Mouse (Mus musculus): Measurements from ENCODE around the gene Lamb3. TPM values are rescaled to one million over a fixed set of nuclear protein-coding genes. Genes with fewer than 3 reads are reported as not detected.

Lamb3 gene
- polyA plus RNA-seq, 1 experiment from 2014 or later: 0.27 TPM

GRCm38 (mm10) chr1:193290686-193291085 lies 83.2 kb downstream of the Lamb3 start:
- Histone ChIP-seq H3K4me2 (replicated peaks) (no peak overlapping the region), H3K4me1 (no peaks in the 10 kb centered on the region), H3K9ac (replicated peaks) (no peak overlapping the region), H3K36me3 (no peaks in the 10 kb centered on the region), H3K4me3 (no peak overlapping the region), H3K27ac (replicated peaks) (no peak overlapping the region), H3K27me3 (no peaks in the 10 kb centered on the region), H3K9me3 (no peaks in the 10 kb centered on the region)
- ATAC-seq (ENCODE audit: low FRiP score, low read depth): no peak

DNA sequence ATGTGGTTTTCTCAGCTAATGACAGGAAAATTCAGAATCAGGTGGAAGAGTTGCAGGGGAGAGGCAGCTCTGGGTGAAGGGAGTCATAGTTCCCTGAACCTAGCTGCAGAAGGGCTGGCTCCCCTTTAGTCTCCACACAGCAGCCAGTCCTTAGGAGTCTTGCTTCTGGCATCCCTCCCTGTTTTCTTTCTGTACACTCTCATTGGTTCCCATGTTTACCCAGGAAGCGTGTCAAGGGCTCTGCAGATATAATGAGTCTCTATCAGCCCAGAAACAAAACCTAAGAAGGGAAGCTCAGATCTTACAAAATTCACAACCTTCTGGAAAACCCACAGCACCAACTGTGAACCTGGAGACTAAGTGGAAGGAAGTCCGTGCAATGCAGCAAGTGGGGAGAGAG lies 85.5 kb downstream of the Lamb3 start:
- Histone ChIP-seq H3K27ac (replicated peaks) (no peak overlapping the region), H3K27me3 (no peaks in the 10 kb centered on the region), H3K9ac (replicated peaks) (no peak overlapping the region), H3K36me3 (no peaks in the 10 kb centered on the region), H3K9me3 (no peaks in the 10 kb centered on the region), H3K4me3 (no peak overlapping the region), H3K4me2 (replicated peaks) (no peak overlapping the region), H3K4me1 (no peaks in the 10 kb centered on the region)
- WGBS: 72% methylated on average over 2 of the region's 2 CpGs
- no peak for ATAC-seq (ENCODE audit: low FRiP score, low read depth)

GRCm38 (mm10) chr1:193293926-193294325 lies 86.4 kb downstream of the Lamb3 start:
- Histone ChIP-seq H3K9me3 (no peaks in the 10 kb centered on the region), H3K36me3 (no peaks in the 10 kb centered on the region), H3K9ac (replicated peaks) (no peak overlapping the region), H3K4me2 (replicated peaks) (no peak overlapping the region), H3K4me3 (no peak overlapping the region), H3K4me1 (no peaks in the 10 kb centered on the region), H3K27me3 (no peaks in the 10 kb centered on the region), H3K27ac (replicated peaks) (no peak overlapping the region)
- no peak for ATAC-seq (ENCODE audit: low FRiP score, low read depth)
- WGBS: 71% methylated on average over 3 of the region's 3 CpGs

GRCm38 (mm10) chr1:193295920-193296319 lies 88.4 kb downstream of the Lamb3 start:
- H3K4me1 ChIP-seq: no peaks in the 10 kb centered on the region
- no peaks in the 10 kb centered on the region for H3K27me3 ChIP-seq
- 89% methylated on average over 5 of the region's 5 CpGs for WGBS
- no peak overlapping the region for H3K4me3 ChIP-seq
- no peak for ATAC-seq (ENCODE audit: low FRiP score, low read depth)
- no peak overlapping the region for H3K27ac ChIP-seq (replicated peaks)
- H3K9me3 ChIP-seq: no peaks in the 10 kb centered on the region
- no peak overlapping the region for H3K4me2 ChIP-seq (replicated peaks)
- H3K36me3 ChIP-seq: no peaks in the 10 kb centered on the region
- H3K9ac ChIP-seq (replicated peaks): no peak overlapping the region

GRCm38 (mm10) chr1:193298141-193298765 lies 90.8 kb downstream of the Lamb3 start:
- 80% methylated on average over 3 of the region's 3 CpGs for WGBS
- no peak overlapping the region for H3K4me2 ChIP-seq (replicated peaks)
- no peaks in the 10 kb centered on the region for H3K36me3 ChIP-seq
- no peak overlapping the region for H3K9ac ChIP-seq (replicated peaks)
- H3K27me3 ChIP-seq: peaks cover 21% of the 10 kb centered on the region; the same call in 1 of the 2 replicates
- H3K4me1 ChIP-seq: no peaks in the 10 kb centered on the region
- no peak overlapping the region for H3K27ac ChIP-seq (replicated peaks)
- no peak overlapping the region for H3K4me3 ChIP-seq
- no peak for ATAC-seq (ENCODE audit: low FRiP score, low read depth)
- H3K9me3 ChIP-seq: no peaks in the 10 kb centered on the region

DNA sequence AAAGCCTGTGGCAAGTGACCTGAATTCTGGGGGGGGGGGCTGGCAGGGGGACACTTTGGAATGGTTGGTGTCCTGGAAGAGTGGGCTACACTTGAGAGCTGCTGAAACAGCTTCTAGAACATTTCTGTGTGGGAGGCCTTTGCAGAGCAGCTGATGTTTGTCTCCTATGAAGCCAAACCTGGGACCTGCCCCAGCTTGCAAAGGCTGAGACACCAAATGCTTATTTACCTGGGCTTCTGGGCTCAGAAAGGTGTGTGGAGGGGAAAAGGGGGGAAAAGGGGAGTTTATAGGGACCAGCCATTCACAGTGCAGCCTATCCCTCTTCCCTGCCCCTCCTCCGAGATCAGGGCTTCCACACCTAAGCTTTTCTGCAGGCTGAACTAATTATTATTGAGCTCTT lies 92.5 kb downstream of the Lamb3 start:
- H3K27ac ChIP-seq (replicated peaks): no peak overlapping the region
- ATAC-seq (ENCODE audit: low FRiP score, low read depth): no peak
- H3K9ac ChIP-seq (replicated peaks): no peak overlapping the region
- no peaks in the 10 kb centered on the region for H3K36me3 ChIP-seq
- H3K4me2 ChIP-seq (replicated peaks): no peak overlapping the region
- H3K4me1 ChIP-seq: no peaks in the 10 kb centered on the region
- H3K4me3 ChIP-seq: no peak overlapping the region
- H3K27me3 ChIP-seq: peaks cover 25% of the 10 kb centered on the region; the same call in 1 of the 2 replicates
- H3K9me3 ChIP-seq: no peaks in the 10 kb centered on the region
- 45% methylated on average over 1 of the region's 1 CpGs for WGBS

DNA sequence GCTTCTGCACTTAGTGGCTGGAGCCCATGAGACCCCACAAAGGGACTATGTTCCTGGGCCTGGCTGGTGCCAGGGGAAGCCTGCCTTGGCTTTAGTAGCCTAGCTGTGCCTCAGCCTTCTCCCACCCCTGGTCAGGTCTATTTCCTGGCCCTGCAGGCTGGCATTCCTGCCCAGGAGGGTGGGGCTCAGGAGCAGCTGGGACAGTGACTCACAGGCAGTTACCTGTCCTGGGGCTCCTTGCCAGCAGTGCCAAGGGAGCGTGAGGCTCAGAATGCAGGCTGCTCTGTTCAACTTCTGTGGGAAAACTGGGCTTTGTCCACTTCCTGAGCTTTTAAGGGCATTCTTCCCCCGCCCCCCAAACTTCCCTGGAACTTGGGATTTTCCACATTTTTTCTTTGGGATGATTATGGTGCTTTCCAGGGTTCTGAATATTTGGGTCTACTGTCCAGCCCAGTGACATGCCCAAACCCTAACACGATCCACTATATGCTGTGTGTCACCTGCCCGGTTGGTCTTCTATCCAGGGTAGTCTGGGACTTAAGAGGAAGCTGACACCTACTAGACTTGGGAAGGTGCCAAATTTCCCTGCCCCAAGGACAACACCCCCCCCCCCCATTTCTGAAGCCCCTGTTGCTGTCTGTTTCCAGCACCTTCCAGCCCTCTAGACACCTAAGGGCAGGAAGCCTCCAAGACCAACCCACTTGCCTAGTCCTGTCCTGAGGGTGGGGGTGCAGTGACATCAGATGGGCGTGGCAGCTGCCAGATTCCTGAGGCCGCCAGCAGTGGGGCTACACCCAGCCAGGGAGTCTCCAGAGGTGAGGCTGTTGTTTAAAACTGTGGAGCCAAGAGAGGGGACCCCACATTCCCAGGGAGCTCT lies 94.0 kb downstream of the Lamb3 start:
- H3K4me1 ChIP-seq: 0 out of 2 replicates have a peak, but pooled peaks cover 5% of the 10 kb centered on the region
- H3K27ac ChIP-seq (replicated peaks): no peak overlapping the region
- peaks cover 25% of the 10 kb centered on the region; the same call in 1 of the 2 replicates for H3K27me3 ChIP-seq
- no peak overlapping the region for H3K4me2 ChIP-seq (replicated peaks)
- ATAC-seq (ENCODE audit: low FRiP score, low read depth): no peak
- H3K9ac ChIP-seq (replicated peaks): no peak overlapping the region
- WGBS: 74% methylated on average over 6 of the region's 6 CpGs
- H3K36me3 ChIP-seq: no peaks in the 10 kb centered on the region
- no peak overlapping the region for H3K4me3 ChIP-seq
- H3K9me3 ChIP-seq: no peaks in the 10 kb centered on the region

DNA sequence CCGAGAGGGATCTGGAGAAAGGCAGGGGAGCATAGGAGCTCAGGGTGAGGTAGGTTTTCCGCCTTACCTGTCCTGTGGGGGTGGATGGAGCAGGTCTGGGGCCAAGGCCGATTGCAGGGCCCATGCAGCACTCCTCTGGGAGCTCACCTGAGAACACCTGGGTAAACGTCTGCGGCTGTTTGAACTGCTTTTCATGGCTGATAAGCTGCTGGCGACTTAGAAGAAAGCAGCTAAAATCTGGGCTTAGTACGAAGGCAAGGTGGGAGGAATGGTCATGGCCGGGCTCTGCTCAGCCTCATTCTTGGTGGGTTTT lies 94.5 kb downstream of the Lamb3 start:
- Histone ChIP-seq H3K4me3 (no peak overlapping the region), H3K36me3 (no peaks in the 10 kb centered on the region), H3K9ac (replicated peaks) (no peak overlapping the region), H3K27me3 (peaks cover 25% of the 10 kb centered on the region; the same call in 1 of the 2 replicates), H3K4me1 (0 out of 2 replicates have a peak, but pooled peaks cover 5% of the 10 kb centered on the region), H3K4me2 (replicated peaks) (no peak overlapping the region), H3K9me3 (no peaks in the 10 kb centered on the region), H3K27ac (replicated peaks) (no peak overlapping the region)
- no peak for ATAC-seq (ENCODE audit: low FRiP score, low read depth)
- WGBS: 70% methylated on average over 8 of the region's 8 CpGs

GRCm38 (mm10) chr1:193303096-193303495 lies 95.6 kb downstream of the Lamb3 start:
- peaks cover 25% of the 10 kb centered on the region; the same call in 1 of the 2 replicates for H3K27me3 ChIP-seq
- WGBS: 78% methylated on average over 2 of the region's 2 CpGs
- ATAC-seq (ENCODE audit: low FRiP score, low read depth): no peak
- H3K9me3 ChIP-seq: no peaks in the 10 kb centered on the region
- H3K4me3 ChIP-seq: no peak overlapping the region
- H3K9ac ChIP-seq (replicated peaks): no peak overlapping the region
- H3K4me1 ChIP-seq: 0 out of 2 replicates have a peak, but pooled peaks cover 5% of the 10 kb centered on the region
- H3K27ac ChIP-seq (replicated peaks): no peak overlapping the region
- H3K4me2 ChIP-seq (replicated peaks): no peak overlapping the region
- H3K36me3 ChIP-seq: no peaks in the 10 kb centered on the region

- H3K4me2 ChIP-seq (replicated peaks): no peak overlapping the region
- H3K27ac ChIP-seq (replicated peaks): no peak overlapping the region
- H3K36me3 ChIP-seq: no peaks in the 10 kb centered on the region
- no peak overlapping the region for H3K9ac ChIP-seq (replicated peaks)
- H3K4me3 ChIP-seq: no peak overlapping the region
- peaks cover 25% of the 10 kb centered on the region; the same call in 1 of the 2 replicates for H3K27me3 ChIP-seq
- H3K9me3 ChIP-seq: no peaks in the 10 kb centered on the region
- 0 out of 2 replicates have a peak, but pooled peaks cover 5% of the 10 kb centered on the region for H3K4me1 ChIP-seq
- peak; percentile 89 for ATAC-seq (ENCODE audit: low FRiP score, low read depth)
- 21% methylated on average over 7 of the region's 7 CpGs for WGBS
These were observed 97.9 kb downstream of the Lamb3 start for GRCm38 (mm10) chr1:193305386-193305785.

- no peak overlapping the region for H3K4me3 ChIP-seq
- peaks cover 18% of the 10 kb centered on the region; the same call in 1 of the 2 replicates for H3K27me3 ChIP-seq
- H3K4me1 ChIP-seq: 0 out of 2 replicates have a peak, but pooled peaks cover 5% of the 10 kb centered on the region
- H3K36me3 ChIP-seq: no peaks in the 10 kb centered on the region
- no peak for ATAC-seq (ENCODE audit: low FRiP score, low read depth)
- H3K9ac ChIP-seq (replicated peaks): no peak overlapping the region
- H3K9me3 ChIP-seq: no peaks in the 10 kb centered on the region
- no peak overlapping the region for H3K27ac ChIP-seq (replicated peaks)
- 95% methylated on average over 2 of the region's 2 CpGs for WGBS
- H3K4me2 ChIP-seq (replicated peaks): no peak overlapping the region
These were observed 99.3 kb downstream of the Lamb3 start for GRCm38 (mm10) chr1:193306832-193307231.

- no peaks in the 10 kb centered on the region for H3K27me3 ChIP-seq
- no peak for ATAC-seq (ENCODE audit: low FRiP score, low read depth)
- 74% methylated on average over 1 of the region's 1 CpGs for whole genome bisulfite sequencing
These were observed 102.5 kb downstream of the Lamb3 start for GRCm38 (mm10) chr1:193309785-193310518.

More at GRCm38 (mm10) chr1:193309785-193310518, 102.5 kb downstream of the Lamb3 start:
- Histone ChIP-seq H3K36me3 (no peaks in the 10 kb centered on the region), H3K27ac (replicated peaks) (no peak overlapping the region), H3K9ac (replicated peaks) (no peak overlapping the region), H3K4me3 (no peak overlapping the region), H3K9me3 (no peaks in the 10 kb centered on the region), H3K4me1 (0 out of 2 replicates have a peak, but pooled peaks cover 5% of the 10 kb centered on the region), H3K4me2 (replicated peaks) (no peak overlapping the region)
